Mouse (Mus musculus) E14TG2a.4 (cell line): ENCODE measurements around the gene Arhgef10l.

Experiments used
- CTCF ChIP-seq: conservative IDR thresholded peaks from 2 replicates; pipeline ENCODE4 v1.5.1; 2014; ENCODE audit warnings: low read length
- NANOG ChIP-seq: IDR thresholded peaks from 2 replicates; pipeline ENCODE4 v1.6.1; 2014; ENCODE audit warnings: borderline replicate concordance, low read length, mixed read lengths
- POU5F1 ChIP-seq: IDR thresholded peaks from 2 replicates; pipeline ENCODE4 v1.6.1; 2014; ENCODE audit warnings: low read length, borderline replicate concordance

DNA sequence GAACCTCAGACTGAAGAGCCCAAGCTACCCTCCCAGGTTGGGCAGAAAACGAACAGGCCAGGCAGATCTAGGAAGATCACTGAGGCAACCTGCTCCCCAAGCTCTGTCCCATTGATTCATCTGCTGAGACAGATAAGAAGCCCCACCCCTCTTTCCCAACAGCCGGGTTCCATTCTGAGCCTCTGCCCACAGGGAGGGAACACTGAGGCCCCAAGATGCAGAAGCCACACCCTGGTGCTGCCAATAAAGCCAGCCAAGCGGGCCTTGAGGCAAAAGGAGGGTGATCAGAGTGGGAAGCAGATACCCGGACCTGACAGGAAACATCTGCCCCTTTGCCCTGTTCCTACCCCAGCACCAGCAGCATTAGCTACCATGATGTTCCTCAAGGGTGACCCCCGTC lies 81.6 kb downstream of the Arhgef10l start:
- no peak for TF ChIP-seq CTCF
- no peak for TF ChIP-seq NANOG
- no peak for TF ChIP-seq POU5F1
